Mouse (Mus musculus): Measurements from ENCODE around the gene Samd10.

Samd10 gene

GRCm38 (mm10) chr2:181592231-181593041 is 6.6 kb downstream of the Samd10 start, which contains the start of gene Zfp512b:
Zfp512b (minus strand) TSS chr2:181592803.
- DNase-seq (ENCODE audit: inconsistent age in 2 of 2, low spot score in 1 of 2) = peak; percentile 81 to 92

GRCm38 (mm10) chr2:181591528-181592085 is 7.4 kb downstream of the Samd10 start, which contains the start of gene Prpf6:
Prpf6 (plus strand) TSS chr2:181591868.
- peak in 1 of 2 experiments; percentile 63 for DNase-seq (ENCODE audit: inconsistent age in 2 of 2, low spot score in 1 of 2)

DNA sequence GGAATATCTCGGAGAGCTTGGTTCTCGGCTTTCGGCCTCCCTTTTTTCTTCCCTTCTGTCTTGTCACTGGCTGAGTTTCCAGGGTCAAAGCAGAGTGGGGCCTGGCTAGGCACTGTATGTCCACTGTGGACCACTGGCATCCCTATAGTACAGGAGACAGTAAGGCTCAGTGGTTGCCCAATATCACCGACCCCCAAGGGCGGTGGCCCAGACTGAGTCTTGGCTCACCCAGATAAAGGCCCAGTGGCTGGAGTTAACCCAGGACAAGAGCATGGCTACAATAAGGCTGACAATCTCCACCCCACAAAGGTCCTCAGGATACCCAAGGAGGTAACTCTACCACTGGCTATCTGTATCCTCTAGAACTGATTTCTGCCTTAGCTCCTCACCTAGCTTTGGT is 8.5 kb downstream of the Samd10 start:
- no peak for DNase-seq (ENCODE audit: inconsistent age in 2 of 2, low spot score in 1 of 2)

- no peak for DNase-seq (ENCODE audit: inconsistent age in 2 of 2, low spot score in 1 of 2)
Observed at GRCm38 (mm10) chr2:181589732-181590105, 9.3 kb downstream of the Samd10 start.

DNA sequence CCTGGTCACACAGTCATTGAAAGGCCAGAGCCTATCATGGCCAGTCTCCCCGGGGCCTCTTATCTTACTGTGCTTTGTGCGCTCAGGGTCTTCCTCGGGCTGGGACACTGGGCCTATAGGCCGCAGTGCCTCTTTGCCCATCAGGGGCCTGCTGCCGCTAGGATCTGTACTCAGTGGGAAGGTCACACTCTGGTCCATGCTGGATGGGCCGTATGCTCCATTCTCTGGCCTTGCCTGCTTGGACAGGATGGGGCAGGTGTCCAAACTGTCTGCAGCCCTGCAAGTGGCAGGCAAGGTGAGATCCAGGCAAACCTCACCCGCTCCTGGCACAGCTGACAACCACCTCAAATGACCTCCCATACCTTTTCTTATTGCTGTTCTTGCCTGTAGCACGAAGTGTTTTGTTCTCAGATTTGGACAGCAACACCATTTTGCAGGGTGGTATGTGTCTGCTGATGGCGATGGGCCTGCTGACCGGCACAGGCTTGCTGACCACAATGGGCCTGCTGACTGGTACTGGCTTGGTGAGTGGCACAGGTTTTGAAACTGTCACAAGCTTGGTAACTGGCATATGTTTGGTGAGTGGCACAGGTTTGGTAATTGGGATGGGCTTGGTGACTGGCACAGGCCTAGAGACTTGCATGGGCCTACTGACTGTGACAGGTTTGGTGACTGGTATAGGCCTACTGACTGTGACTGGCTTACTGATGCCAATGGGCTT is 9.8 kb downstream of the Samd10 start:
- DNase-seq (ENCODE audit: inconsistent age in 2 of 2, low spot score in 1 of 2) = peak in 1 of 2 experiments; percentile 6

GRCm38 (mm10) chr2:181588229-181588780 is 10.7 kb downstream of the Samd10 start:
- DNase-seq (ENCODE audit: inconsistent age in 2 of 2, low spot score in 1 of 2) = peak; percentile 22 to 61

DNA sequence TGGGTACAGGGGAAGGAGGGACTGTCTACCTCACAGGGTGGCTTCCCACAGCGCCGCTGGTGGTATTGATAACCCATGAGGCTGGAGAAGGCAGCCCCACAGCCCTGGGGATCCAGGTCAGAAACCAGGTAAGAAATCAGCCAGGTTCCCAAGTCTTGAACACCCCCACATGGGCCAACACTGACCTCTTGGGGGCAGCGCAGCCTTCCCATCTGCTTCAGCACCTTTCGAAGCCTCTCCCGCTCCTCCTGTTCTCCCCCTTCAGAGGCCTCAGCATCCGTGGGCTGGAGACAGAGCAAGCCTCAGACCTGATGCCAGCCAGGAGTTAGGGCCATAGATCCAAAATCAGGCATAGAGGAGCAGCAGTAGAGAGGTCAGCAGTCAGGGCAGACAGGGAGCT is 11.2 kb downstream of the Samd10 start:
- DNase-seq (ENCODE audit: inconsistent age in 2 of 2, low spot score in 1 of 2) = peak; percentile 30 to 55

GRCm38 (mm10) chr2:181586124-181586523 is 12.9 kb downstream of the Samd10 start:
- DNase-seq (ENCODE audit: inconsistent age in 2 of 2, low spot score in 1 of 2) = peak in 1 of 2 experiments; percentile 64

- DNase-seq (ENCODE audit: inconsistent age in 2 of 2, low spot score in 1 of 2) = no peak
Observed at GRCm38 (mm10) chr2:181585506-181585905, 13.5 kb downstream of the Samd10 start.

GRCm38 (mm10) chr2:181584411-181584942 is 14.5 kb downstream of the Samd10 start, which contains the start of gene Uckl1:
Uckl1 (minus strand) TSS chr2:181584892.
- DNase-seq (ENCODE audit: inconsistent age in 2 of 2, low spot score in 1 of 2) = no peak

GRCm38 (mm10) chr2:181583460-181584257 is 15.4 kb downstream of the Samd10 start:
- DNase-seq (ENCODE audit: inconsistent age in 2 of 2, low spot score in 1 of 2) = no peak

GRCm38 (mm10) chr2:181582939-181583338 is 16.1 kb downstream of the Samd10 start:
- DNase-seq (ENCODE audit: inconsistent age in 2 of 2, low spot score in 1 of 2) = peak in 1 of 2 experiments; percentile 4

DNA sequence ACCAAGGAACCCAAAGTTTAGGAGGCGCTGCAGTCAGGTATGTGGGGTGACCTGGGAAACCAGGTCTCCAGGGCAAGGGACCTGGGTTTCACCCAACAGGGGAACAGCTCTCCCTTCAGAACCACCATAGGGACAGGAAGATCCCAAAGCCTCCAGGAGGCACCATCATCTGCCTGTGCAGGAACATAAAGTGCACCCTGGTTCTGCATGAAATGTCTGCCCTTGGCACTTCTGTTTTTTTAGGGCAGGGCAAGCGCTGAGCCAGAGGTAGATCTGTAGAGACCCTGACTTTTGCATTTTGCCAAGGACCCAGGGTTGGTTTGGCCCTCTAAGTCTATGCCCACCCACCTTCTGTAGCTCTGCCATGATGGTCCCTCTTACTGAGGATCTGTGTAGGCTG is 16.7 kb downstream of the Samd10 start:
- DNase-seq (ENCODE audit: inconsistent age in 2 of 2, low spot score in 1 of 2) = no peak

- DNase-seq (ENCODE audit: inconsistent age in 2 of 2, low spot score in 1 of 2) = peak; percentile 91 to 96
Observed at GRCm38 (mm10) chr2:181581402-181582120, 17.5 kb downstream of the Samd10 start.

DNA sequence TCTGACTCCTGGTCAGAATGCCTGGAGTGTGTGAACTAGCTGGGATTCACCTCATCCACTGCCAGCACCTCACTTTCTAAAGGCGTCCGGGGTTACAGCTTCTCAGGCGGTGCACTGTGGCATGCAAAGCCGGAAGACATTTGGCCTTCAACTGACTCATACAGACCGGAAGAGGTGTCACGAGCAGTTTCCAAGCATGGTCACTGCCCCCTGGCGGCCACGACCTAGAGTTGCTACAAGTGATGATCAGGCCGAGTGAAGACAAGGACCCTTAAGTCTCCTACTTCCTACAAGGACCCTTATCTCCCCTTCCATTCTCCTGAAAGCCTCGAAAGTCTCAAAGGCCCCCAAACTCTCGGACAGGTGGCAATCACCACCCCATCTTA is 18.0 kb downstream of the Samd10 start:
- DNase-seq (ENCODE audit: inconsistent age in 2 of 2, low spot score in 1 of 2) = peak; percentile 88 to 96

DNA sequence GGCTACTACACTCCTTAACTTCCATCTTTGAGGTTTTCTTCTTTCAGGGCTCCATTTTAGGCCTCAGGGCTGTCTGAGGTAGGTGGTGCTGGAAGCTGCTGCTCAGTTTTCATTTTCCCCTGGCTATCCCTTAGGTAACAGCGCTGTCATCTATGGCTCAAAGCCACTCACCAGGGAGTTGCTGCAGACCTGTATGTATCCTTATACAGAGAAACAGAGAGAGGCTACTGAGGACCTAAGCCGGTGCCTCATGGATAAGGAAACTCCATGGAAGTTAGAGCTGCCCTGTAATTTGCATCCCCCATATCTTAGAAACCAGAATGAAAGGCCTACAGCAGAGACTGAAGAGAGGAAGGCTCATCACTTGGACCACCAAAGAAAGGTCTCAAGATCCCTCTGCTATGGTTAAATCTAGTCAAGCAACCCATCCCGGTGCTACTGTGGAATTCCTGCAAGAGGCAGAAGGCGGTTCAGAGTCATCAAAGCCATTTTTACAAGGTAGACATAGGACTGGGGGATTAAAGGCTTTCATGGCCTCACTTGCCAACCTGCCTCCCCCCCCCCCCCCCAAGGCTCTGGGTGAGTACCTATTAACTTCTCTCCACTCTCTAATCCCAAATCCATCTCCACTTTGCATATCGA is 18.8 kb downstream of the Samd10 start:
- DNase-seq (ENCODE audit: inconsistent age in 2 of 2, low spot score in 1 of 2) = no peak

- DNase-seq (ENCODE audit: inconsistent age in 2 of 2, low spot score in 1 of 2) = no peak
Observed at GRCm38 (mm10) chr2:181579681-181580080, 19.3 kb downstream of the Samd10 start.

DNA sequence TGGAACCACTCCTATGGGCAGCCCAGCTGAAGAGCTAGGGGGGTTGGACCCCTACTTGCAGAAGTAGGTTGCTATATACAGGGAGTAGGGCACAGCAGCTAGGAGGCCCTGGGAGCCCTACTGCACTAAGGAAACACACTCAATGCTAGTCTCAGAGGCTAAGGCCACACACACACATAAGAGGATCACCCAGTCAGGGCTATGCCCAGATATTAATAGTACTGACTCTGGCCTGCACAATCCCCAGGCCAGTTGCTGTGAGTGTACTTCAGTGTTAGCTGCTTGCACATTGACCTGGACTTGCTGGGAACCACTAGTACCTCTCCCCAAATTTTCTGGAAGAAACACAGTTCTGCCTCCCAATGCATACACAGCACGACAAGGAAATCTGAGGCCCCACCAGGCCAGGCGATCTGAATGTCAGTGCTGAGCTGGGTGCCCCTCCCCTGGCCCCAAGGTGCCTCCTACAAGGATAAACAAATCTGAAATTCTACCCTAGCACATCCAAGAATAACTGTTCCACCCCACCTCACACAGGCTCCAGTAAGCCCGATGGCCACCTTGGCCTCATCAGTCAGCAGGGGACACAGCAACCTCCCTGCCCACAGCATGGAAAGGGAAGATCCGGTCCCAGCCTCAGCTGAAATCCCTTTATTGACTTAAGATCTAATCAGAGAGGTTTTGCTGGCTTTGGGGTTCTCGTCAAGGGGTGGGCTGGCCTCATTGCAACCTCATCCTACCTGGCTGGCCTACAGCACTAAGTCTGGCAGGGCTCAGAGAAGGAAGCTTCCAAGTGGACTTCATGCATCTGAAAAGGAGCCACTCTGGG is 20.0 kb downstream of the Samd10 start:
- no peak for DNase-seq (ENCODE audit: inconsistent age in 2 of 2, low spot score in 1 of 2)

All from adrenal gland, adult (tissue).